Mouse (Mus musculus) MEL (cell line): Measurements from ENCODE around the gene Zfp646.

Experiments
- BHLHE40 ChIP-seq: IDR thresholded peaks from 2 replicates; pipeline ENCODE4 v1.6.1; 2012; ENCODE audit warnings: low read depth, mild to moderate bottlenecking, inconsistent platforms, low read length, improper control_type of control experiment, borderline replicate concordance
- CHD2 ChIP-seq: IDR thresholded peaks from 2 replicates; pipeline ENCODE4 v1.6.1; 2011; ENCODE audit warnings: low read length, improper control_type of control experiment
- CTCF ChIP-seq, 3 experiments: IDR thresholded peaks in 2 of 3; conservative IDR thresholded peaks in 1 of 3; 2 replicates each; pipeline ENCODE4 v1.5.1; 2011 to 2012; ENCODE audit warnings: low read length in 3 of 3, low read depth in 2 of 3, mild to moderate bottlenecking in 2 of 3, improper control_type of control experiment in 1 of 3, inconsistent platforms in 1 of 3, mixed read lengths in 1 of 3, moderate library complexity in 1 of 3; ENCODE audit not compliant: control insufficient read depth in 1 of 3, insufficient read depth in 1 of 3, poor library complexity in 1 of 3, severe bottlenecking in 1 of 3
- EP300 ChIP-seq, 2 experiments: IDR thresholded peaks; 2 replicates each; pipeline ENCODE4 v1.6.1; 2011; ENCODE audit warnings: improper control_type of control experiment in 2 of 2, low read length in 2 of 2, low read depth in 1 of 2, mild to moderate bottlenecking in 1 of 2
- MAX ChIP-seq: IDR thresholded peaks from 2 replicates; pipeline ENCODE4 v1.6.1; 2011; ENCODE audit warnings: low read length, improper control_type of control experiment
- POLR2A ChIP-seq, 2 experiments: IDR thresholded peaks; 2 replicates each; pipeline ENCODE4 v1.6.1; 2011 to 2012; ENCODE audit warnings: low read length in 2 of 2, mild to moderate bottlenecking in 2 of 2, control low read depth in 1 of 2, improper control_type of control experiment in 1 of 2, low read depth in 1 of 2, moderate library complexity in 1 of 2; ENCODE audit not compliant: control insufficient read depth in 1 of 2, insufficient read depth in 1 of 2, poor library complexity in 1 of 2
- USF1 ChIP-seq: IDR thresholded peaks from 2 replicates; pipeline ENCODE4 v1.6.1; 2014; ENCODE audit warnings: low read depth, mild to moderate bottlenecking, inconsistent platforms, low read length, improper control_type of control experiment, moderate library complexity

- TF ChIP-seq CTCF (IDR thresholded peaks at IDR 0.05 in 2 of 3, conservative IDR thresholded peaks at IDR 0.05 in 1 of 3; ENCODE audit: control insufficient read depth in 1 of 3, insufficient read depth in 1 of 3, low read depth in 2 of 3, low read length in 3 of 3, poor library complexity in 1 of 3, severe bottlenecking in 1 of 3) (no peak), POLR2A (IDR thresholded peaks at IDR 0.05; ENCODE audit: control insufficient read depth in 1 of 2, insufficient read depth in 1 of 2, low read depth in 1 of 2, low read length in 2 of 2, poor library complexity in 1 of 2) (no peak), BHLHE40 (no peak), MAX (no peak), USF1 (no peak), EP300 (IDR thresholded peaks at IDR 0.05; ENCODE audit: low read depth in 1 of 2, low read length in 2 of 2) (no peak), CHD2 (no peak)
Measured at GRCm38 (mm10) chr7:127867641-127868040, 8.4 kb upstream of the Zfp646 start.
